Mouse (Mus musculus) Patski (cell line): ENCODE results near the gene Cuedc2. TPM values are rescaled to one million over a fixed set of nuclear protein-coding genes. Genes with fewer than 3 reads are reported as not detected.

Experiments used
- ATAC-seq: fragments of 100-300 bp; one replicate; pipeline ENCODE4 v1.8.0; 2021
- CTCF ChIA-PET: fragments of 350-600 bp; sonication (Branson Sonifier 250); formaldehyde crosslinking; loops from one replicate; lab custom pipeline; 2022; ENCODE audit warnings: inconsistent platforms; lab: Charles Lee
- POLR2A ChIA-PET: fragments of 350-600 bp; sonication (Branson Sonifier 250); formaldehyde crosslinking; loops from one replicate; lab custom pipeline; 2022; ENCODE audit warnings: antibody characterized with exemption, inconsistent platforms; lab: Charles Lee
- DNase-seq: peaks from one replicate; pipeline ENCODE4 v3.0.0-alpha.2; 2011; ENCODE audit warnings: low read depth, low spot score
- H3K27me3 ChIP-seq: fragments of 371-371 bp; one replicate; pipeline ENCODE4 v1.5.1; 2021
- CTCF ChIP-seq: fragments of 100-300 bp; IDR thresholded peaks from one replicate; pipeline ENCODE4 v1.5.1; 2021
- in situ Hi-C: fragments of 300-500 bp; cut with MboI; formaldehyde crosslinking; loops from 3 replicates; pipeline ENCODE4 v1.11.1; 2018; ENCODE audit warnings: low pct_unique_long_range_greater_than_20kb, mixed read lengths
- polyA plus RNA-seq: library from polyadenylated mRNA; unstranded; gene quantifications from one replicate; pipeline ENCODE4 v1.2.3, GENCODE M21; 2021

Cuedc2 gene
- 264 TPM for polyA plus RNA-seq

DNA sequence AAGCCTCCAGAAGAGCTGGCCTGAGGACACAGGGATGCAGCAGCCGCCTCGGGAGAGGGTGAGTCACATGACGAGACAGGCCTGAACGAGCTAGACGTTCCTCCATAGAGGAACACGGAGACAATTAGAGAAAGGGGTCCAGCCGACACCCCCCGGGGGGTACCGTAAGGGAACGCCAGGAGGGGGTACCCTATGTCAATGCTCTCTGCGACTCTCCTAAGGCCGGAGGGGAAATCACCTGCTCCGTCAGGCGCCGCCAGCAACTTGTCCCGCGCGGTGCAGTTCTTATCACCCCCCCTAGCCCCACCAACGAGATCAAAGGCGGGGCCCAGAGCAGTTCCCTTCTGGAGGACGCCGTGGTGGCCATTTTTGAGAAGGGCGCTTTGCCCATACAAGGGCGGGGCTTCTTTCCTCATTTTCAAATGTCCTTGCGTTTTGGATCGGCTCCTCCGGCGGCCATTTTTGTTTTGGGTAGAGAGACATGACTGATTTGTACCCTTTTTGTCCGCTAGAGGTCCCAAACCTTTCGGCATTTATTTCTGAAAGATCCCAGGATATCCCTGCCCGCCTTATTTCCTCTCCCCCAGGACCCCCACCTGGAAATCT, at the start of gene Cuedc2:
Gene Cuedc2, minus strand, starts transcription at position 372 of the 606 bp plus-strand sequence.
- in situ Hi-C loops = no loop called here
- POLR2A ChIA-PET = interaction anchor here (1.2 to 1.4 kb wide), 3 partner anchors 8 to 35 kb away, joined by 3 to 11 read pairs (median 4); partner anchors contain the start of gene Fbxl15
- DNase-seq (peak; percentile 89), ATAC-seq (peak; percentile 49)
- H3K27me3 ChIP-seq = no peaks in the 10 kb centered on the region
- no peak for TF ChIP-seq CTCF
- CTCF ChIA-PET = interaction anchor here (0.6 to 1.2 kb wide), 3 partner anchors 20 to 50 kb away, joined by 3 to 5 read pairs (median 3); no protein-coding TSS in a partner anchor

- TF ChIP-seq CTCF = no peak
- no peaks in the 10 kb centered on the region for H3K27me3 ChIP-seq
- ChIA-PET CTCF (no interaction called here), POLR2A (interaction anchor here (0.7 kb wide), 1 partner anchor 64 kb away, joined by 3 read pairs; no protein-coding TSS in a partner anchor)
- no peak for ATAC-seq
- in situ Hi-C loops = no loop called here
- no peak for DNase-seq
These were observed 43.8 kb upstream of the Cuedc2 start for GRCm38 (mm10) chr19:46382275-46382674.

DNA sequence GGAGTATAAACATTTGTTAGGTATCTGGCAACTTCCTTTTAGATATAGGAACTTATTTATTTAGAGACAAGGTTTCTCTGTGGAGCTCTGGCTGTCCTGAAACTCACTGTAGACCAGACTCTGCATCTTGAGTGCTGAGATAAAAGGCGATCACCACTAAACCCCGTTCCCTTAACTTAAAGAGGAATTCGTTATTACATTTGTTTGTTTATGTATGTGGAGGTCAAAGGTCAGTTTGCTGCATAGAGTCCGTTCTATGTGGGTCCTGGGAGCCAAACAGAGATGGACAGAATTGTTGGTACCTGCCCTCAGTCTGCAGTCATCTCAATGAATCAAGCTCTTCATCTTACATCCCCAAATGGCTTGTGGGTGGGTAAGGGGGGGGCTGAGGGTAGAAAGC, 37.4 kb upstream of the Cuedc2 start:
- H3K27me3 ChIP-seq = no peaks in the 10 kb centered on the region
- DNase-seq = no peak
- in situ Hi-C loops = no loop called here
- ATAC-seq = no peak
- no peak for TF ChIP-seq CTCF
- ChIA-PET POLR2A (interaction anchor here (1.4 kb wide), 1 partner anchor 14 kb away, joined by 3 read pairs; no protein-coding TSS in a partner anchor), CTCF (no interaction called here)

- in situ Hi-C loops = no loop called here
These were observed 37.0 kb upstream of the Cuedc2 start for GRCm38 (mm10) chr19:46375489-46375888.

DNA sequence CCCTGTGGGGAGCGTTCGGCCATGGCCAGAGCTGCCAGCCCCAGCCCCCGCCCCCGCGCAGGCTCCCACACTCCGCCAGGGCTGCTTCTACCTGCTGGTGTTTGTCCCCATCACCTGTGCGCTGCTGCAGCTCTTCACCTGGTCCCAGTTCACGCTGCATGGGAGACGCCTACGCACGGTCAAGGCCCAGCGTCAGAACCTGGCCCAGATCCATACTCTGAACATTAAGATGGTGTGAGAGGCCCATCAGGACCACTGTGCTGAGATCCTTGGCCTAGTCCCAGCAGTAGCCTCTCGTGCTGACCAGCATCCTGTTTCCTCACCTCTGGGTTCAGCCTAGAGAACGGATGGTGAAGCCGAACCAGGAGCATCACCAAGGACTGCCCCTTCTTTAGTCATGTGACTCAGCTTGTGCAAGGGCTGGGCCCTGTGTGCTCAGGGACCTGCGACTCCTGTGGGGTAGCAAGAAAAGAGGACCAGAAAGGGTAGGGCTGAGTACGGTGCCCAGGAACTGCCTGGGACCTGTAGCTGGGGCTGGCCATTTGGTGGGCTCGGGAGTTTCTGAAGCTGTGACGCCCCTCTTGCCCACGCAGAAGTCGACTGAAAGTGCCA, 36.1 kb upstream of the Cuedc2 start:
- no peaks in the 10 kb centered on the region for H3K27me3 ChIP-seq
- ChIA-PET CTCF (no interaction called here), POLR2A (interaction anchor here (1.4 kb wide), 1 partner anchor 16 kb away, joined by 3 read pairs; no protein-coding TSS in a partner anchor)
- in situ Hi-C loops = no loop called here
- TF ChIP-seq CTCF = no peak
- ATAC-seq (no peak), DNase-seq (no peak)

More at GRCm38 (mm10) chr19:46375489-46375888, 37.0 kb upstream of the Cuedc2 start:
- TF ChIP-seq CTCF = no peak
- no peaks in the 10 kb centered on the region for H3K27me3 ChIP-seq
- ATAC-seq = no peak
- CTCF ChIA-PET = no interaction called here
- POLR2A ChIA-PET = interaction anchor here (1.4 kb wide), 1 partner anchor 15 kb away, joined by 3 read pairs; no protein-coding TSS in a partner anchor
- no peak for DNase-seq

DNA sequence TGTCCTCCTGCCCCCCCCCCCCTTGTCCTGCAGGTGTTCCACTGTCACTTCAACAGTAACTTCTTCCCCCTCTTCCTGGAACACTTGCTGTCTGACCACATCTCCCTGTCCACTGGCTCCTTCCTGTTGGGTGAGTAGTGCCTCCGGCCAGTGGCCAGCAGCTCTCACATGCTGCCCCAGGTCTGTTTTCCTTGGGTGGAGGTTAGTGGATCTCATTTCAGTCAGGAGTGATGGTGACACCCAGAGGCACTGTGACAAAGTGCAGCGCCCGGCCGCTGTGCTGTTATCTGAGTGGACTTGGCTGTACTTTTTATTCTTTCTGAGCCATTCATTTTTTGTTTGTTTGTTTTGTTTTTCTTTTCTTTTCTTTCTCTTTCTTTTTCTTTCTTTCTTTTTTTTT, 30.7 kb upstream of the Cuedc2 start:
- ChIA-PET CTCF (interaction anchor here (0.9 to 1.4 kb wide), 5 partner anchors 13 to 67 kb away, joined by 3 to 4 read pairs (median 4); partner anchors contain the start of genes Nfkb2 and Sufu), POLR2A (interaction anchor here (0.6 to 0.9 kb wide), 2 partner anchors 21 to 23 kb away, joined by 3 to 4 read pairs; no protein-coding TSS in a partner anchor)
- peak; percentile 72 for ATAC-seq
- no peak for DNase-seq
- no peaks in the 10 kb centered on the region for H3K27me3 ChIP-seq
- TF ChIP-seq CTCF = peak; percentile 97
- in situ Hi-C loops = loop anchor here (10.0 kb wide), 1 partner anchor 234 kb away; the partner anchor contains the start of gene Elovl3

GRCm38 (mm10) chr19:46367798-46368590, 29.5 kb upstream of the Cuedc2 start:
- CTCF ChIA-PET = interaction anchor here (0.9 to 1.4 kb wide), 4 partner anchors 11 to 65 kb away, joined by 3 to 5 read pairs (median 4); partner anchors contain the start of gene Sufu
- ATAC-seq (no peak), DNase-seq (no peak)
- H3K27me3 ChIP-seq = no peaks in the 10 kb centered on the region
- TF ChIP-seq CTCF = no peak
- POLR2A ChIA-PET = interaction anchor here (0.9 kb wide), 1 partner anchor 20 kb away, joined by 4 read pairs; no protein-coding TSS in a partner anchor
- in situ Hi-C loops = loop anchor here (10.0 kb wide), 1 partner anchor 233 kb away; the partner anchor contains the start of gene Elovl3

GRCm38 (mm10) chr19:46363294-46364009, 24.9 kb upstream of the Cuedc2 start:
- CTCF ChIA-PET = interaction anchor here (1.1 to 1.4 kb wide), 2 partner anchors 12 to 59 kb away, joined by 3 read pairs; partner anchors contain the start of gene Nfkb2

GRCm38 (mm10) chr19:46362104-46362503, 23.6 kb upstream of the Cuedc2 start:
- TF ChIP-seq CTCF = no peak
- in situ Hi-C loops = loop anchor here (10.0 kb wide), 1 partner anchor 227 kb away; the partner anchor contains the start of gene Elovl3
- no peaks in the 10 kb centered on the region for H3K27me3 ChIP-seq
- ATAC-seq (no peak), DNase-seq (no peak)
- ChIA-PET CTCF (interaction anchor here (1.1 to 1.4 kb wide), 3 partner anchors 10 to 58 kb away, joined by 3 to 5 read pairs (median 3); partner anchors contain the start of gene Nfkb2), POLR2A (no interaction called here)

More at GRCm38 (mm10) chr19:46363294-46364009, 24.9 kb upstream of the Cuedc2 start:
- DNase-seq (no peak), ATAC-seq (no peak)
- in situ Hi-C loops = loop anchor here (10.0 kb wide), 1 partner anchor 229 kb away; the partner anchor contains the start of gene Elovl3
- POLR2A ChIA-PET = no interaction called here
- H3K27me3 ChIP-seq = no peaks in the 10 kb centered on the region
- TF ChIP-seq CTCF = no peak
